Mouse (Mus musculus) C2C12 (cell line): Measurements from ENCODE around the gene Map2.

Experiments used
- CTCF ChIP-seq: IDR thresholded peaks from one replicate; pipeline ENCODE4 v1.5.1; 2011; ENCODE audit not compliant: control insufficient read depth, insufficient read depth, insufficient read length
- MAX ChIP-seq: IDR thresholded peaks from one replicate; pipeline ENCODE4 v1.6.1; 2011; ENCODE audit warnings: mild to moderate bottlenecking, control low read depth

- TF ChIP-seq CTCF (no peak), MAX (no peak)
Measured at GRCm38 (mm10) chr1:66460850-66461249, 285.8 kb downstream of the Map2 start.
